Mouse (Mus musculus) liver, embryonic 14.5 days (tissue): ENCODE measurements at regions not wholly inside any gene's neighbourhood (a gene's known extent, or its start where the extent isn't known, plus 50 kb on each side); places are given as distances from the start of the nearest gene placed in this dataset.

Source experiments
- ATAC-seq: fragments of 200-750 bp; cut with Nextera tagmentation; 2 replicates; pipeline ENCODE4 v1.8.0; 2017; ENCODE audit warnings: moderate number of reproducible peaks, mild to moderate bottlenecking, moderate library complexity; ENCODE audit not compliant: insufficient read depth
- DNase-seq, 3 experiments: peaks; one replicate each; pipeline ENCODE4 v3.0.0-alpha.2; 2012 to 2013; ENCODE audit warnings: low read depth in 3 of 3, low spot score in 3 of 3
- H3K27ac ChIP-seq: fragments of 300-500 bp; sonication (generic); 2 replicates; pipeline ENCODE4 v1.5.1; 2014; ENCODE audit warnings: moderate library complexity, mild to moderate bottlenecking, control low read depth, inconsistent platforms
- H3K27me3 ChIP-seq: fragments of 300-500 bp; sonication (generic); 2 replicates; pipeline ENCODE4 v1.6.1; 2014; ENCODE audit warnings: mild to moderate bottlenecking, low read length, moderate library complexity; ENCODE audit not compliant: control insufficient read depth, insufficient read depth
- H3K36me3 ChIP-seq: fragments of 300-500 bp; sonication (generic); replicated peaks from 2 replicates; pipeline ENCODE4 v1.6.1; 2014; ENCODE audit warnings: low read depth; ENCODE audit not compliant: control insufficient read depth, insufficient read depth
- H3K4me1 ChIP-seq, 2 experiments: fragments of 200-500 bp in 1 of 2; fragments of 300-500 bp in 1 of 2; sonication (generic) in 1 of 2; replicated peaks; 2 replicates each; pipeline ENCODE4 v1.6.1; 2012 to 2014; ENCODE audit warnings: antibody characterized with exemption in 1 of 2, inconsistent platforms in 1 of 2, low read length in 1 of 2; ENCODE audit not compliant: control insufficient read depth in 2 of 2, insufficient read depth in 2 of 2
- H3K4me2 ChIP-seq: fragments of 300-500 bp; sonication (generic); 2 replicates; pipeline ENCODE4 v1.6.1; 2014; ENCODE audit warnings: low read depth, mild to moderate bottlenecking, control low read depth, moderate library complexity
- H3K4me3 ChIP-seq, 2 experiments: fragments of 200-500 bp in 1 of 2; fragments of 300-500 bp in 1 of 2; sonication (generic) in 1 of 2; 2 replicates each; pipeline ENCODE4 v1.5.1; 2012 to 2014; ENCODE audit warnings: low read depth in 2 of 2, low read length in 2 of 2, mild to moderate bottlenecking in 2 of 2, control low read depth in 1 of 2, inconsistent platforms in 1 of 2, moderate library complexity in 1 of 2; ENCODE audit not compliant: insufficient read depth in 1 of 2
- H3K9ac ChIP-seq: fragments of 300-500 bp; sonication (generic); replicated peaks from 2 replicates; pipeline ENCODE4 v1.6.1; 2014; ENCODE audit warnings: mild to moderate bottlenecking, control low read depth, moderate library complexity
- H3K9me3 ChIP-seq: fragments of 300-500 bp; sonication (generic); 2 replicates; pipeline ENCODE4 v1.6.1; 2016; ENCODE audit warnings: low read length, mixed read lengths; ENCODE audit not compliant: control insufficient read depth
- CTCF ChIP-seq: IDR thresholded peaks from 2 replicates; pipeline ENCODE4 v1.5.1; 2016; ENCODE audit warnings: antibody characterized with exemption, low read depth, control low read depth
- EP300 ChIP-seq: IDR thresholded peaks from 2 replicates; pipeline ENCODE4 v1.6.1; 2016; ENCODE audit warnings: antibody characterized with exemption, low read depth
- WGBS: fragments of 180-500 bp; shearing (Covaris S2); extraction: QIAGEN DNeasy Blood & Tissue Kit; methylation state at CpG from one replicate; pipeline ENCODE4 v1.1.7; 2014; ENCODE audit not compliant: insufficient replicate concordance; 5-methylcytosine and 5-hydroxymethylcytosine counted together

GRCm38 (mm10) chr2:173351831-173352755, 75.8 kb upstream of the Pmepa1 start:
- H3K4me3 ChIP-seq = no peak overlapping the region
- DNase-seq (no peak), ATAC-seq (no peak)
- H3K27ac ChIP-seq = no peak overlapping the region
- H3K9me3 ChIP-seq = no peaks in the 10 kb centered on the region
- H3K9ac ChIP-seq = no peak overlapping the region
- H3K4me2 ChIP-seq = no peak overlapping the region
- WGBS = 57% methylated on average over 18 of the region's 18 CpGs
- no peaks in the 10 kb centered on the region for H3K27me3 ChIP-seq
- peaks cover 0 to 3% of the 10 kb centered on the region in 2 experiments; a peak in 2 of 4 replicates for H3K4me1 ChIP-seq
- TF ChIP-seq CTCF (no peak), EP300 (no peak)
- H3K36me3 ChIP-seq = no peaks in the 10 kb centered on the region

GRCm38 (mm10) chr2:173352756-173353139, 76.4 kb upstream of the Pmepa1 start:
- no peaks in the 10 kb centered on the region for H3K36me3 ChIP-seq
- H3K4me1 ChIP-seq = peaks cover 0 to 3% of the 10 kb centered on the region in 2 experiments; a peak in 2 of 4 replicates
- no peaks in the 10 kb centered on the region for H3K9me3 ChIP-seq
- H3K27me3 ChIP-seq = no peaks in the 10 kb centered on the region
- no peak overlapping the region for H3K27ac ChIP-seq
- TF ChIP-seq CTCF (no peak), EP300 (no peak)
- 53% methylated on average over 3 of the region's 3 CpGs for WGBS
- ATAC-seq = no peak
- H3K9ac ChIP-seq = no peak overlapping the region
- DNase-seq = no peak
- no peak overlapping the region for H3K4me2 ChIP-seq
- no peak overlapping the region for H3K4me3 ChIP-seq

- peaks cover 0 to 3% of the 10 kb centered on the region in 2 experiments; a peak in 2 of 4 replicates for H3K4me1 ChIP-seq
- no peak for ATAC-seq
- no peaks in the 10 kb centered on the region for H3K36me3 ChIP-seq
- no peaks in the 10 kb centered on the region for H3K27me3 ChIP-seq
- WGBS = 66% methylated on average over 16 of the region's 16 CpGs
- no peak overlapping the region for H3K27ac ChIP-seq
- H3K4me3 ChIP-seq = no peak overlapping the region
- H3K4me2 ChIP-seq = no peak overlapping the region
- TF ChIP-seq CTCF (no peak), EP300 (no peak)
- DNase-seq = no peak
- no peak overlapping the region for H3K9ac ChIP-seq
- no peaks in the 10 kb centered on the region for H3K9me3 ChIP-seq
Observed at GRCm38 (mm10) chr2:173353435-173354241, 77.3 kb upstream of the Pmepa1 start.

- H3K4me3 ChIP-seq = no peak overlapping the region
- no peak overlapping the region for H3K27ac ChIP-seq
- no peaks in the 10 kb centered on the region for H3K9me3 ChIP-seq
- 46% methylated on average over 5 of the region's 5 CpGs for WGBS
- ATAC-seq (no peak), DNase-seq (no peak)
- H3K4me1 ChIP-seq = peaks cover 0 to 1% of the 10 kb centered on the region in 2 experiments; a peak in 2 of 4 replicates
- H3K27me3 ChIP-seq = no peaks in the 10 kb centered on the region
- TF ChIP-seq CTCF (no peak), EP300 (no peak)
- H3K36me3 ChIP-seq = no peaks in the 10 kb centered on the region
- H3K9ac ChIP-seq = no peak overlapping the region
- no peak overlapping the region for H3K4me2 ChIP-seq
Observed at GRCm38 (mm10) chr2:173356786-173357185, 80.5 kb upstream of the Pmepa1 start.
